Mouse (Mus musculus) embryo, embryonic 11 days (tissue): ENCODE results near the gene Gad1.

Experiments used
- DNase-seq: peaks from one replicate; pipeline ENCODE4 v3.0.0-alpha.2; 2015

Gene Gad1

GRCm38 (mm10) chr2:70552772-70553171 lies at the start of gene Gad1:
Gene Gad1 (plus strand): TSS chr2:70553072.
- DNase-seq, result no peak

DNA sequence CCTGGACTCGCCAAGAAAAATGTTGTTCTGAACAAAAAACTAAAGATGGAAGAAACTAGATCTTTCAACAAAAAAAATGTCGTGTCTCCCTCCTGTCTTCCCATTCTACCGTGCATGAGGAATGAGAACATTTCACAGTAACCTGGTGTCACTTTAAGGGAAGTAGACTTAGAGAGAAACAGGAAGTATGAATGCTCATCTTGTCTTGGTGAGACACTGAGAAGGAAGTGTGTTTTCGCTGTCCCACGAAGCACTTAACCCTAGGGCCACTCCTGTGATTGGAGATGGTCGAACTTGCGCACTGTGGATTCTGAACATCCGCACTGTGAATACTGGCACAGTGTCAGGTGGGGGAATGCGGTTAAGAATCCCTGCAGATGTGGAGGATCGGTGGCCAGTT lies 49.4 kb upstream of the Gad1 start:
- no peak for DNase-seq

DNA sequence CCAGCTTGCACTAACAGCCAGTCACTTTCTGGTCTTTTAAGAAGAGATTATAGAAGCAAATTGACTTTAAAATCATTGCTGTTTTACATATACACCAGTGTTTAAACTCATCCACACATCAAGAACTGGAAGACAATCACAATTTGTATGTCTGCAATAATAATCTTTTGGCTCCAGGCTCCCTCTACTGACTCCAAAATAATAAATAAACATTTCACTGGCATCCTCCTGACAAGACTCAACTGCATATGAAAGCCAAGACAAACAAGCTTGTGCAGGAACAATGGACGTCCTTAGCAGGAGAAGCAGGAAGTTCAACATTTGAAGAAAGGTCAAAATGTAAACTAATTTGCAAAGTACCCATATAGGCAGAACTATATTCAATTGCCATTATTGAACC lies 47.6 kb upstream of the Gad1 start:
- DNase-seq, result no peak

GRCm38 (mm10) chr2:70505896-70506295 lies 47.0 kb upstream of the Gad1 start:
- no peak for DNase-seq

DNA sequence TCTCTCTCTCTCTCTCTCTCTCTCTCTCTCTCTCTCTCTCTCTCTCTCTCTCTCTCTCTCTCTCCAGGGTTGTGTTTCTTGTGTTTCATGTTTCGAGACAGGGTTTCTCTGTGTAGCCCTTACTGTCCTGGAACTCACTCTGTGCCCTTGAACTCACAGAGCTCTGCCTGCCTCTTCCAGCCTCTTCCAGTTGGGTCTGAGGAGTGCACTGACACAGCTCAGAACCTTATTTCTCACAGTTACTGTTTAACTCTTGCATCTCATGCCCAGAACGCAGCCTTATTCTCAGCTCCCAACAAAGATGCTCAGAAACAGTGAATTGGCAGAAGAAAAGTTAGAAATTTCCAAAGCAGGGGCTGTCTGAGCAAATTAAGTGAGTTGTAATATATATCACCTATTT lies 46.5 kb upstream of the Gad1 start:
- no peak for DNase-seq

GRCm38 (mm10) chr2:70508496-70508895 lies 44.4 kb upstream of the Gad1 start, which contains the start of gene Erich2:
Gene Erich2 (plus strand): TSS chr2:70508819.
- peak; percentile 54 for DNase-seq

- DNase-seq, result peak; percentile 93
Observed at GRCm38 (mm10) chr2:70509021-70509632, 43.7 kb upstream of the Gad1 start.

- DNase-seq, result peak; percentile 51
Observed at GRCm38 (mm10) chr2:70538283-70538682, 14.6 kb upstream of the Gad1 start.

DNA sequence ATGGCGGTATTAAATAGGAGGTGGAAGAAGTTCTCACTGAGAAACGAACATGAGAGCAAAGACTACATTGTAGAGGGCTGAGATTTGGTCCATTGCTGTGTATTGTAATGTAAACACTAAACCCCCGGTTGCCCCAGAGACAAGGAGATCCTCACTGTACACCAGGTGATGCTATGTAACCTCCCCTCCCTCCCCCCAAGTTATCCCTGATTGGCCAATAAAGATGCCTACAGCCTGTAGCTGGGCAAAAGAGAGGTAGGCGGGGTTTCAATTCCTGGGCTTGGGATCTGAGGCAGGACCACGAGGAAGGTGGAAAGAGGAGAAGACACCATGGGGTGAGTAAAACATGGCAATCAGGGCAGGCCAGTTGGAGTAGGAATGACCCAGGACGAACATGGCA lies 2.2 kb upstream of the Gad1 start:
- no peak for DNase-seq

DNA sequence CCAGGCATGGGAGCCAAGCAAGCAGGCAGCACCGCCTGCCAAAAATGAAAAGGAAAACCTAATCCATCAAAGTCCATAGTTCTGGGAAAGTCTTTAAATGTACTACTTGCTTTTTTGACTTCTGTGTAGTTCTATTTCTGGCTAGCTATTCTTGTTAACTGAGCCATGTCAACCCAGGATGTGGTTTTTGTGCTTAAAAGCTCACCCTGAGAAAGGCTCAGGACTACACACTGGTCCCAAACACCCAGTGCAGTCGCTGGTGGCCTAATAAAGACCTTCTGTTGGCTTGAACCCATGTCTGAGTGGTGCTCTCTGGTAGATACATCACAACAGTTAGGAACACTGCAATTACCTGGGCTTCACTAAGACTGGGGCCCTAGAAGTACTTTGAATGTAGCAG lies 1.4 kb upstream of the Gad1 start:
- no peak for DNase-seq

DNA sequence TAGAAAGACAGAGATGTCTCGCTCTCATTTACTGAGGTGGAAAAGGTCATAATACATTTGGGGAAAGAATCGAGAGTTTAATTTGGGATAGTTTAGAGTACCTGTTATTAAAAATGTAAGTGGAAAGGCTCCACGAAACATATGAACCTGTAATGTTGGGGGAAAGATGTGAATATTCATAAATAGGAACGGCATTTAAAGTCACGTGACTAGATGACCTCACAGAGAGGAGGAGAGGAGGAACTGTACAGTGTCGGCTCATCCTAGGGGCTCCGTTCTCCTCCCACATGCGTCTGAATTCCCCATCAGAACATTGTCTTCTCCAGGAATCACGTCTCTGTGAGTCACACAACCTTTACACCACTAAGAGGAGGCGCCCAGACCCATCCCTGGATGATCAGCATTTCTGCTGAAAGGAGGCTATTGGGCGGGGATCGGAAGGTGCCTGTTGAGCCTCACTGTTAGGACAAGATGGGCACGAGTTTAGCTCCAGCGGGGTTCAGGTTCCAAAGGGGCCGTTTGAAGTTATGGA lies 739 bp upstream of the Gad1 start:
- DNase-seq, result no peak

DNA sequence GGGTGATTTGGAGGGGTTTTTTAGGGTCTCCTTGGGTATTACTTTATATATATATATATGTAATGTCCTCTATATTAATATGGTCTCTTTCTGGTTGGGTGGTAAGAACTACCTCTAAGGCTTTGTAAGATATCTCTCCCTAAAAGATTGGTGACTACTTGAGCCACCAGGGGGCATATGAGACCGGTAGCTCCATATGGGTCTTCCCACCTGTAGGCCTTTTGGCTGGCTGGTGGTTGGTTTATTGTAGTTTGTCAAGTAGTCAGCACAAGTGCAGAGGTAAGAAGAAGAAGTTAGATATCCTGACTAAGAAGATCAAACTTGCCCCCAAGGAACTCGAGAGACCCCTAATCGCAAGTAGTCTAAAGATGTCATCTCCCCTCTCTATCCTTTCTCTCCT lies 954 bp downstream of the Gad1 start:
- DNase-seq, result no peak

GRCm38 (mm10) chr2:70558112-70558842 lies 5.4 kb downstream of the Gad1 start:
- DNase-seq, result peak; percentile 95

DNA sequence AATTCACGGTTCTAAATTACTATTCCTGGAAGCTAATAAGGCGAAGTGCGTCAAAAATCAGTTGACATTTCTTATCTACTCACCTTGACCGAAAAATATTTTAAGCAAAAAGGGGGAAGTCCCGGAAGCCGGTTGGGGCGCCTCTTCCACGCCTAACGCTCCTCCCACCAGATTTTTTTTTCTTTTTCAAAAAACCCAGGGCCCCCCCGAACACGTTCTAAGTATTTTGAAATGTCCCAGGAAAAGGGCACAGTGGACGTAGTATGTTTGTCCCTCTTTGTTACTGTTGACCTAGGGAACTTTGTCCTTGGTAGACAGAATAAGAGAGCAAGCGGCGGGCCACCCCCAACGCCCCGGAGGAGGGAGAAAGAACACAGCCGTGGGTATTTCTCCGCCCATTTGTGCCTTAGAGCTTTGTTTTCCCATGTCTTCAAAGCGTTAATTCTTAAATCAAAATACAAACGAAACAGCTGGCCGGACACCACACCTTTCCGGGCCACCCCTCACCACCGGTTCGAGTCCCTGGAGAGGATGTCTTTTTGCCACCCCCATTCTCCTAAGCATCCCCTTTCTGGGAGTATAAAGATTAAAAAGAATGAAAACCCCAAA lies 6.1 kb downstream of the Gad1 start:
- no peak for DNase-seq

- DNase-seq, result peak; percentile 88
Observed at GRCm38 (mm10) chr2:70559520-70559919, 6.6 kb downstream of the Gad1 start.

GRCm38 (mm10) chr2:70561077-70561795 lies 8.4 kb downstream of the Gad1 start:
- peak; percentile 87 for DNase-seq

DNA sequence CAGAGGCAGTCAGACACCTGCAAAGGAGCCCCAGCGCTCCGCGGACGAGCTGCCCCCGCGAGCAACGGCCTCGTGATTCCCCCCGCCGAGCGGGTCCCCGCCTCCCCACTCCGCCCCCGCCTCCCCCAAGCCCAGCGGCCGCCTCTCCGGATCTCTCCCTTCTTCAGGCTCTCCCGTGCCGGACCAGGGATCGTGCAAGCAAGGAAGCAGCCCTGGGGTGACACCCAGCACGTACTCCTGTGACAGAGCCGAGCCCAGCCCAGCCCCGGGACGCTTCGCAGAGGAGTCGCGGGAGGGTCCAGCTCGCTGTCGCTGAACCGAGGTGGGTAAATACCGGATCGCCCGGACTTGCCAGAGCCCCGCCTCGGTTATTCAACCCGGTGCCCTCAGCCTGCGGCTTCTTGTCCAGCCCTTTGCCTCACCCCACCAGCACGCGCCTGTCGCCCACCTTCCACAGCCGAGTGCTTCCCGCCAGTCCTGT lies 9.2 kb downstream of the Gad1 start:
- peak; percentile 39 for DNase-seq

DNA sequence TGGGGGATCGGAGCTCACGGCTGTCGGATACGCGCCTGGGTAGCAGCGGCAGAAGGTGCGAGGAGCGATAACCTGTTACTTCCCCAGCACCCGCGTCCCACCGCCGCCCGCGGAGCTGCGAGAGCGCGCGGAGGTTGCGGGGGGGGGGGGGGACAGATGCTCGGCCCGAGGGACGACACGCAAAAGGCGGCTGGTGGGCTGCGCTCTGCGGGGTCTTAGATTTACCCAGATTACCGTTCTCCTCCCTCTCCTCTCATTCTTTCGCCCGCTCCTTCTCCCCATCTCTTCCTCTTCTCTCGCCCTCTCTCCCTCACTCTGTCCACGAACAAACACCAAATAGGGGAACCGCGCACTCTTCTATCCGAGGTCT lies 9.7 kb downstream of the Gad1 start:
- DNase-seq, result peak; percentile 31

DNA sequence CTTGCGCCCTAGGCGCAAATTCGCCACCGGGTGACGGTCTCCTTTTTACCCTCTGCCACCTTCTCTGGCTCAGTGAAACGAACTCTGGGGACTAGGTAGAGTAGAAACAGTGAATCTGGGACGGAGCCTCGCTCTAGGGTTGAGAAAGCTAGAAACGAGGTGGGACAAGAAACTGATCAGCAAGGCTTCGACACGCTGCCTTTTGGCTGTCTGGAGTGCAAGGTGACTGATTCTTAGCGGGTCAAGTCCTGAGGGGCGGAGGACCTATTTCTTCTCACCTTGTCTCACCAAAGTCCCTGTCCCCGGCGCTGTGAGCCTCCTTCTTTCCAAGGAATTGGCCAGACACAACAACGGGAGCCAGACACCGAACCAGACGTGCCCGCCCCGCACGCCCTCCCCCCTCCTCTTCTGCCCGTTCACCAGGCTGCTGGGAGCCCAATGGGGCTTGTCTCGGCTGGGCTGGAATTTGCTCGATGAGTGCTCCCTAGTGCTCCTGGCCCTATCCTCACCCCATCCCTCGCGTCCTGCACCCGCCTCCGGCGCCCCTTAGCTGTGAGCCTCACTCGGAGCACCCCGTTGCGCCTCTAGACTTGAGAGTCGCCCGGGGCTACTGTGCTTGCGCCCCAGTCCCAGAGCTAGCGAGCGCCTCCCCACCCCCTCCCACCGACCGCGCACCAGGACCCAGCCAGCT lies 10.3 kb downstream of the Gad1 start:
- DNase-seq, result peak; percentile 27

GRCm38 (mm10) chr2:70563721-70564645 lies 11.1 kb downstream of the Gad1 start:
- peak; percentile 26 for DNase-seq

- peak; percentile 52 for DNase-seq
Observed at GRCm38 (mm10) chr2:70564646-70565315, 11.9 kb downstream of the Gad1 start.
